Mouse (Mus musculus) lung, postnatal 0 days (tissue): ENCODE measurements around the gene AU040320. TPM values are rescaled to one million over a fixed set of nuclear protein-coding genes. Genes with fewer than 3 reads are reported as not detected.

Experiments used
- ATAC-seq: fragments of 200-750 bp; cut with Nextera tagmentation; 2 replicates; pipeline ENCODE4 v1.8.0; 2017; ENCODE audit warnings: moderate library complexity
- DNase-seq: peaks from one replicate; pipeline ENCODE4 v3.0.0-alpha.2; 2016; ENCODE audit warnings: low spot score
- H3K27ac ChIP-seq: fragments of 300-500 bp; sonication (generic); 2 replicates; pipeline ENCODE4 v1.5.1; 2014; ENCODE audit warnings: antibody characterized with exemption, mild to moderate bottlenecking, low read length, mixed read lengths
- H3K27me3 ChIP-seq: fragments of 300-500 bp; sonication (generic); replicated peaks from 2 replicates; pipeline ENCODE4 v1.6.1; 2014; ENCODE audit warnings: low read length, mixed read lengths; ENCODE audit not compliant: insufficient read depth
- H3K36me3 ChIP-seq: fragments of 300-500 bp; sonication (generic); 2 replicates; pipeline ENCODE4 v1.6.1; 2014; ENCODE audit warnings: low read length, mixed read lengths; ENCODE audit not compliant: insufficient read depth
- H3K4me1 ChIP-seq: fragments of 300-500 bp; sonication (generic); 2 replicates; pipeline ENCODE4 v1.6.1; 2014; ENCODE audit warnings: antibody characterized with exemption, low read depth, low read length, mixed read lengths; ENCODE audit not compliant: insufficient read depth
- H3K4me2 ChIP-seq: fragments of 300-500 bp; sonication (generic); replicated peaks from 2 replicates; pipeline ENCODE4 v1.6.1; 2014; ENCODE audit warnings: low read depth, mild to moderate bottlenecking, low read length, moderate library complexity, mixed read lengths
- H3K4me3 ChIP-seq: fragments of 300-500 bp; sonication (generic); 2 replicates; pipeline ENCODE4 v1.5.1; 2014; ENCODE audit warnings: low read depth, low read length
- H3K9ac ChIP-seq: fragments of 300-500 bp; sonication (generic); replicated peaks from 2 replicates; pipeline ENCODE4 v1.6.1; 2014; ENCODE audit warnings: low read depth, mild to moderate bottlenecking
- H3K9me3 ChIP-seq: fragments of 300-500 bp; sonication (generic); 2 replicates; pipeline ENCODE4 v1.6.1; 2016; ENCODE audit warnings: low read length, mixed read lengths
- CTCF ChIP-seq: IDR thresholded peaks from 2 replicates; pipeline ENCODE4 v1.5.1; 2016; ENCODE audit warnings: antibody characterized with exemption, mild to moderate bottlenecking
- EP300 ChIP-seq: IDR thresholded peaks from 2 replicates; pipeline ENCODE4 v1.6.1; 2016; ENCODE audit warnings: antibody characterized with exemption, mild to moderate bottlenecking, control low read depth
- WGBS: fragments of 180-500 bp; shearing (Covaris S2); extraction: QIAGEN DNeasy Blood & Tissue Kit; methylation state at CpG from one replicate; pipeline ENCODE4 v1.1.7; 2014; 5-methylcytosine and 5-hydroxymethylcytosine counted together
- polyA plus RNA-seq: library from polyadenylated mRNA; unstranded; fragments of >200 nt; fragmentation: Nextera tagmentation; extraction: Ambion mirVana; gene quantifications from 2 replicates; pipeline ENCODE4 v1.2.1, GENCODE M21; 2015

Gene AU040320
- polyA plus RNA-seq, 1 experiment from 2014 or later = 22.2 TPM

DNA sequence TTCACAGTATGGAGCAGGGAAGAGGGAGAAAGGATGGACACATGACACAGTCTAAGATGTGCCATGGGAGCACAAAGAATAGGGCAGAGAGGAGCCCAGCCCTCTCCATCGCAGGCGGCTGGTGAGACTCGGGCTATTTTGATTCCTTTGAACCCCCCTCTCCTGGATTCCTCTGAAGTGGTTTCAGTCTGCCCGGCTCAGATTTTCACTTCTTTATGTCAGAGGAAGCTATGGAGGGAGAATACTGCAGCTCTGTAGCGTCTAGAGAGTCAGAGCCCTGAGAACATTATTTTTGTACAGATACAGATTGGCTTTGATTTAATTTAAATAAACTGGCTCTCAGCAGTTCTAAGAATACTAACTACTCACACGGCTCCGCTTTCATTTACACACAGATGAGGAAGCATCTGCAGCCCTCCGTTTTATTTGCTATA lies 25.8 kb downstream of the AU040320 start:
- no peak for ATAC-seq

DNA sequence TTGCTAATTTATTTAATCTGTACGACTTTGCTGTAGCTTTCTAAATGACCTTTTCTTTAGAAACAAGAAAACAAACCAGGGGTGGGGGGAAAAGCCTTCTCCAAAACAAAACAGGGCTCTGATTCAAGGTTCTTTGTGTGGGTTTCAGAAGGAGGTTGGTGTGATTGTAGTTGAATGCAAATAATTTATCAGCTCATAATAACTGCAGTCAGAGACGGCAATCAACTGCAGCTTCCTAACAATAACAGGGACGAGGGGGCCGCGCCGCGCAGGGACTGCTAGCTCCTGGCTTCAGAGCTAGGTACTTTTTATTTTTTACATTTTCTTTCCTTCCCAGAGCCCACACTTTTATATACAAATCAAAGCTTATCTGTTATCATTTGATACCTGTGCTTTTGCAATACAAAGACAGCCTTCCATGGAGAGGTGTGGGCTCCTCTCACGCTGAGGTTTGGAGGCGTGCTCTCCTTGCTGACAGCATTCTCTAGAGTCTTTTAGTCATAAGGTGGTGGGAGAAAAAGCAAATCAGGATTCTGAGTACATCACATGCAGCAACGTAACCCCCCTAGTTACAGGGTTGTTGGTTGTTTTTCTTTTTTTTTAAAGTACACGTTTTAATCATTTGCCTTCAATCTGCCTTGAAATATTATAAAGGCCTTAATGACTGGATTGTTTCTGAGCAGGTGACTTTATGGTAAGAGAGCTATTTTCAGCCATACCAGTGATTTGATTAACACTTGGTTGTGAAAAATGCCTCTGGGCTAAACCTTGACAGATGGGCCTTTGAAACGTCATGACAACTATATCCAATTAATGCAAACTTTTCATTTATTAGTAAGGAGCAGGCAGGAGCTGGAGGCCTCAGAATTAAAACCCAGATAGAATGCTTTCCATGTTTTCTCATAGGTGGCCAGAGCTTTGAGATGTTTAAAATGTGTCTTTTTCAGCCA lies 26.8 kb downstream of the AU040320 start:
- no peak for ATAC-seq
- H3K27ac ChIP-seq = no peak overlapping the region
- H3K4me3 ChIP-seq = no peak overlapping the region
- H3K9ac ChIP-seq = no peak overlapping the region
- H3K36me3 ChIP-seq = no peaks in the 10 kb centered on the region
- 78% methylated on average over 12 of the region's 12 CpGs for whole genome bisulfite sequencing
- no peaks in the 10 kb centered on the region for H3K4me1 ChIP-seq
- no peaks in the 10 kb centered on the region for H3K9me3 ChIP-seq
- H3K27me3 ChIP-seq = no peaks in the 10 kb centered on the region
- TF ChIP-seq CTCF (no peak), EP300 (no peak)
- DNase-seq = no peak
- H3K4me2 ChIP-seq = no peak overlapping the region

More for the DNA sequence above, 25.8 kb downstream of the AU040320 start:
- Histone ChIP-seq H3K9ac (no peak overlapping the region), H3K36me3 (no peaks in the 10 kb centered on the region), H3K4me1 (no peaks in the 10 kb centered on the region), H3K9me3 (no peaks in the 10 kb centered on the region), H3K4me2 (no peak overlapping the region), H3K4me3 (no peak overlapping the region), H3K27me3 (no peaks in the 10 kb centered on the region), H3K27ac (no peak overlapping the region)
- WGBS = 53% methylated on average over 8 of the region's 8 CpGs
- no peak for DNase-seq
- TF ChIP-seq EP300 (no peak), CTCF (no peak)

DNA sequence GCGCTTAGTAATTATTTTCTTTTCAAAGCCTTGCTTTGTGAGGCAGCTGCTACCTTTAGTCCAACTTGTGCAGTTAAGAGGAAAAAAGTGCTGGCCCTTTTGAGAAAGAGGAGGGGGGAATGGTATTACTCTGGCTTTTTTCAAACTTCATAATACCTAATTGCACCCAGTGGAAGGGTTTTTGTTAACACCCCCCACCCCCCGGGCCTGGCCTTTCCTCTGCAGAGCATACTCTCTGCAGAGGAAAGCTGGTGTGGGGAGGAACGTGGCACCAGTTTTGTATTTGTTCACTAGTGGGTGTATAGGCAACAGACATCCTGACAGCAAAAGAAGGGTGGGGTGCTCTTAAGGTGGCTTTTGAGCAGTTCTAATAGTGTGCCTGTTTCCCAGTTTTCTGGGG lies 28.5 kb downstream of the AU040320 start:
- ATAC-seq (no peak), DNase-seq (no peak)
- Histone ChIP-seq H3K4me2 (no peak overlapping the region), H3K36me3 (no peaks in the 10 kb centered on the region), H3K4me1 (no peaks in the 10 kb centered on the region), H3K4me3 (no peak overlapping the region), H3K27me3 (no peaks in the 10 kb centered on the region), H3K9me3 (no peaks in the 10 kb centered on the region), H3K9ac (no peak overlapping the region), H3K27ac (no peak overlapping the region)
- no peak for TF ChIP-seq EP300
- 76% methylated on average over 3 of the region's 3 CpGs for WGBS

- no peak overlapping the region for H3K9ac ChIP-seq
- no peak overlapping the region for H3K4me3 ChIP-seq
- no peak overlapping the region for H3K4me2 ChIP-seq
- no peak for ATAC-seq
- H3K4me1 ChIP-seq = no peaks in the 10 kb centered on the region
- TF ChIP-seq CTCF (no peak), EP300 (no peak)
- 86% methylated on average over 8 of the region's 8 CpGs for WGBS
- H3K9me3 ChIP-seq = no peaks in the 10 kb centered on the region
- no peaks in the 10 kb centered on the region for H3K36me3 ChIP-seq
- no peak for DNase-seq
- no peak overlapping the region for H3K27ac ChIP-seq
- no peaks in the 10 kb centered on the region for H3K27me3 ChIP-seq
These were observed 29.2 kb downstream of the AU040320 start for GRCm38 (mm10) chr4:126782512-126782911.

DNA sequence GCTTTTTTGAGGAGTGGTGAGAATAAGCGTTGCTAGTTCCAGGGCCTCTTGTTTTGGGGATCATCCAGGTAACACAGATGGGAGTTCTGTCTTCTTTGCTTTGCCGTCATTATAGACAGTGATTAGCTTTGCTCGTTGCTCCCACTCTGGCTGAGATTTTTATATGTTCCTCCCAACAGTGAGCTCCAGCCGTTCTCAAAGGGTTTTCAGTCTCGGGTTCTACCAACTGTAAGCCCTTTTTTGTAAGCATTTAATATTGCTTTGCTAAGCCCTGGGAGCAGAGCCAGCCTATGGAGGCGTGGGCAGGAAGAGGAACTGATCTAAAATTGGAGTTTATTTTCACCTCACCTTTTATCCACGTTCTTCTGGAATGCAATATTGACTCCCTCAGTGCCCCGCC lies 29.7 kb downstream of the AU040320 start:
- DNase-seq (no peak), ATAC-seq (no peak)
- Histone ChIP-seq H3K4me3 (no peak overlapping the region), H3K9ac (no peak overlapping the region), H3K27ac (no peak overlapping the region), H3K4me1 (no peaks in the 10 kb centered on the region), H3K9me3 (no peaks in the 10 kb centered on the region), H3K36me3 (no peaks in the 10 kb centered on the region), H3K27me3 (no peaks in the 10 kb centered on the region), H3K4me2 (no peak overlapping the region)
- TF ChIP-seq EP300 (no peak), CTCF (no peak)
- 70% methylated on average over 8 of the region's 8 CpGs for WGBS

GRCm38 (mm10) chr4:126792341-126793102 lies 39.2 kb downstream of the AU040320 start:
- TF ChIP-seq EP300 = no peak
- TF ChIP-seq CTCF = no peak
- WGBS = 92% methylated on average over 7 of the region's 7 CpGs

More at GRCm38 (mm10) chr4:126792341-126793102, 39.2 kb downstream of the AU040320 start:
- H3K9me3 ChIP-seq = no peaks in the 10 kb centered on the region
- no peak overlapping the region for H3K9ac ChIP-seq
- H3K27me3 ChIP-seq = no peaks in the 10 kb centered on the region
- H3K4me1 ChIP-seq = no peaks in the 10 kb centered on the region
- no peak for ATAC-seq
- peaks cover 13% of the 10 kb centered on the region; the same call in 1 of the 2 replicates for H3K36me3 ChIP-seq
- H3K4me3 ChIP-seq = no peak overlapping the region
- H3K4me2 ChIP-seq = no peak overlapping the region
- no peak for DNase-seq
- H3K27ac ChIP-seq = no peak overlapping the region
